Mouse (Mus musculus): ENCODE results near the gene Sp3. TPM values are rescaled to one million over a fixed set of nuclear protein-coding genes. Genes with fewer than 3 reads are reported as not detected.

Sp3 gene
- polyA plus RNA-seq, 1 experiment, result 8.9 TPM

DNA sequence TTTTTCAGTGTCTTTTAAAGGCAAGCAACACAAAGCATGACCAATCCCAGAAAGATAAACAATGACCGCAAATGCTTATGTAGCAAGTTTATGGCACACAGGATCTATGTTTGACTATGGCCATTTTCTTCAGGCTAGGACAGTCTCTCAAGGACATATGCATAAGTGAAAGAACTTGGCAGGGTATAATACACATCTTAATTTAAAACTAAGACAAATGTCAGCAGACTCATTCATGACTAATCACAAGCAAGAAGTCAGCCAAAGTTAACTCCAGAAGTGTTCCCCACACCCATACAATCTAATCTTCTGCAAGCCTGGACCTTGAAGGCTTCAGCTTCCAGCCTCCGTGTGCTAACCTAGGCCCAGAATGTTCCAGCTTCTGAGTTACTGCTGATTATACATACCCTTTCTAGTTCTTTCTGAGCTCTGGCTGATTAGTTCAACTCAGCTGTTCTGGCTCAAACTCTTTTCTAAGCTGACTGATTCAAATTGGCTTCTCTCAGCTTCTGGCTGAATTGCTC is 81.4 kb downstream of the Sp3 start:
- H3K27me3 ChIP-seq (ENCODE audit: control insufficient read depth, insufficient read depth, low read length), result no peaks in the 10 kb centered on the region
- no peak overlapping the region for H3K4me3 ChIP-seq (ENCODE audit: control insufficient read depth, low read depth, low read length)
- H3K4me1 ChIP-seq (ENCODE audit: control insufficient read depth, insufficient read depth, low read length), result no peaks in the 10 kb centered on the region
- TF ChIP-seq CTCF (IDR thresholded peaks at IDR 0.05; ENCODE audit: control insufficient read depth, insufficient read depth, insufficient replicate concordance, low read depth, low read length), result no peak
- no peak for TF ChIP-seq POLR2A (IDR thresholded peaks at IDR 0.05; ENCODE audit: control insufficient read depth, low read depth, low read length)
- no peak overlapping the region for H3K27ac ChIP-seq (ENCODE audit: control insufficient read depth, insufficient read depth, low read depth, low read length)
- no peaks in the 10 kb centered on the region for H3K36me3 ChIP-seq (ENCODE audit: control insufficient read depth, insufficient read depth, low read length)

DNA sequence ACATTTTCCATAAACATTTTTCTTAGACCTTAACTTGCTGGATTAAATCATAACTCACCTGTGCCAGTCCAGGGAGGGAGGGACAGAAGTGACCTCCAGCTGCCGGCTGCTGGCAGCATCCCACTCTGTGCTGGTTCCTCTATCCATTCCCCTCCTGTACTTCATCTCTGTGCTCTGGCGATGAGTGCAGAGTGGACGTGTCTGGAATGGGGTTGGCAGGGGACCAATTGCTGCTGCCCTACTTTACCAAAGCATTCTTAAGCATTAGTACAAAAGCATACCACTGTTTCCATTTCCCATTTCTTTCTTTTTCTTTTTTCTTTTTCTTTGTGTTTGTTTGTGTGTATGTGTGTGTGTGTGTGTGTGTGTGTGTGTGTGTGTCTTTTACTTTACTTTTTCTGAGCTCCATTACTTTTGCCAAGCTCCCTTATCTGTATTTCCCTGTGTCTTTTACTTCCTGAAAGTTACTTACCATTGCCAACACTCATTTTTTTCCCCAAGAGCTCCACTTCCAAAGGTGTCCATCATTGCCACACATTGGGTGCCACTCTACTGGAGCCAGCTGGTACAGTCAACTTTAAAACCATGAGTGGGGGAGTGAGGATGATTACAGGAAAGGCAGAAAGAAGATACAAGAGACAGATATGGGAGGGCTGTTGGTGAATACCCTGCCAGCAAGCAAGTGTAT is 82.0 kb downstream of the Sp3 start:
- no peak overlapping the region for H3K27ac ChIP-seq (ENCODE audit: control insufficient read depth, insufficient read depth, low read depth, low read length)
- no peak overlapping the region for H3K4me3 ChIP-seq (ENCODE audit: control insufficient read depth, low read depth, low read length)
- no peaks in the 10 kb centered on the region for H3K27me3 ChIP-seq (ENCODE audit: control insufficient read depth, insufficient read depth, low read length)
- no peaks in the 10 kb centered on the region for H3K4me1 ChIP-seq (ENCODE audit: control insufficient read depth, insufficient read depth, low read length)
- H3K36me3 ChIP-seq (ENCODE audit: control insufficient read depth, insufficient read depth, low read length), result no peaks in the 10 kb centered on the region
- TF ChIP-seq CTCF (IDR thresholded peaks at IDR 0.05; ENCODE audit: control insufficient read depth, insufficient read depth, insufficient replicate concordance, low read depth, low read length), result no peak
- no peak for TF ChIP-seq POLR2A (IDR thresholded peaks at IDR 0.05; ENCODE audit: control insufficient read depth, low read depth, low read length)

DNA sequence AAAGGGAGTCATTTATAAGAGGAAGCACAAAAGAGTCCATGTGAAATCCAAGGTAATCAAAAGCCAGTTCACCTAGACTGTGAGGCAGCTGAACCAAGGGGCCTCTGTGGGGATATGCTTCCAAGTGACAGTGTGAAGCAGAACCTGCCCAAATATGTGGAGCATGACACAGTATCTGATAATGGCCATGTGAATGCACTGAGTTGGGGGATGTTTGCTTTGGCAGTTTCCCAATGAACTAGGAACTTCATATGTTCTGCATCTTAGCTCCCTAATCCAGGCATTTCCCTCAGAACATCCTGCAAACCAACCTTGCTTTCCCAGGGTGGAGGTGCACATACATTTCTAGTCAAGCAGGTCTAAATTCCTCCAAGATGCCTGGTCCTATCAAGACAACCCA is 90.4 kb downstream of the Sp3 start:
- Histone ChIP-seq H3K4me1 (ENCODE audit: control insufficient read depth, insufficient read depth, low read length) (no peaks in the 10 kb centered on the region), H3K4me3 (ENCODE audit: control insufficient read depth, low read depth, low read length) (no peak overlapping the region), H3K27me3 (ENCODE audit: control insufficient read depth, insufficient read depth, low read length) (no peaks in the 10 kb centered on the region), H3K36me3 (ENCODE audit: control insufficient read depth, insufficient read depth, low read length) (no peaks in the 10 kb centered on the region), H3K27ac (ENCODE audit: control insufficient read depth, insufficient read depth, low read depth, low read length) (no peak overlapping the region)
- no peak for TF ChIP-seq POLR2A (IDR thresholded peaks at IDR 0.05; ENCODE audit: control insufficient read depth, low read depth, low read length)
- TF ChIP-seq CTCF (IDR thresholded peaks at IDR 0.05; ENCODE audit: control insufficient read depth, insufficient read depth, insufficient replicate concordance, low read depth, low read length), result no peak

Other genes starting within 250 kb of the Sp3 start
- not detected in 2 replicates for gene Gm11084, start 6.3 kb upstream of the Sp3 start, polyA plus RNA-seq (2012; rRNA removed)
- gene Ola1, start 238.5 kb upstream of the Sp3 start, polyA plus RNA-seq (2012; rRNA removed), result 6.5 and 8.1 TPM in 2 replicates